Mouse (Mus musculus) mature B cell (primary cell): Measurements from ENCODE around the gene Evi5.

Source experiments
- in situ Hi-C: fragments of 300-500 bp; cut with MboI; formaldehyde crosslinking; loops from 2 replicates; pipeline ENCODE4 v1.14.3; 2019

Evi5 gene

DNA sequence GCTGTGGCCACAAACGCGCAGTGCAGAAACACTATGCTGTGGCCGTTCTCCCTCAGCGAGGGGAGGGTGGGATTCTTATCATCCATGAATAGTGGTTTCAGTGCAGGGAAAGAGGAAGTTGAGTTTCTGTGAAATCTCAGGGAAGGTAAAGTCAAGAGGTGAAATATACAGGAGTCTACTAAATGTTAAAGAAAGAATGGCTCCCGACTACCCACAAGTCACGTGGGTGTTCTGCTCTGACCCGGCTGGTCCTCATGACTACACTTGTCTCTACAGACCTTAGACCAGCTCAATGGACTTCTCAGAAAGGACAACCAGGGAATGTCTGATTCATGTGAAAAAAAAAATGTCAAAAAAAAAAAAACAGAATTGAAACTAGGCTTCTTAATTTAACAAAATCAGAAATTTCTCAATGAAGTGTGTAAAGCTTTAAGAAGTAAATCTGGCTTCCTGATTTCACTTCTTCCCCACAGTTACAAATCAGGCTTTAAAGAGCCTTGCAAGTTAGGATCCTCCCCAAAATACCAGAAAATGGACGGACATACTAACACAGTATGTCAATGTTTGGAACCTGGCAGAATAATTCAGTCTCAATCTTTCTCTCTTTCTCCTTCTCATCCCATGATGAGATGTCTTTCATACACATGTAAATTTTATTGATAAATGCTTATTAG lies 166.6 kb downstream of the Evi5 start:
- in situ Hi-C loops: no loop called here

- in situ Hi-C loops: no loop called here
Measured at GRCm38 (mm10) chr5:107706262-107706661, 168.6 kb downstream of the Evi5 start.

- in situ Hi-C loops: no loop called here
Measured at GRCm38 (mm10) chr5:107705756-107706155, 169.2 kb downstream of the Evi5 start.

GRCm38 (mm10) chr5:107703207-107703763 lies 171.6 kb downstream of the Evi5 start:
- in situ Hi-C loops: no loop called here

DNA sequence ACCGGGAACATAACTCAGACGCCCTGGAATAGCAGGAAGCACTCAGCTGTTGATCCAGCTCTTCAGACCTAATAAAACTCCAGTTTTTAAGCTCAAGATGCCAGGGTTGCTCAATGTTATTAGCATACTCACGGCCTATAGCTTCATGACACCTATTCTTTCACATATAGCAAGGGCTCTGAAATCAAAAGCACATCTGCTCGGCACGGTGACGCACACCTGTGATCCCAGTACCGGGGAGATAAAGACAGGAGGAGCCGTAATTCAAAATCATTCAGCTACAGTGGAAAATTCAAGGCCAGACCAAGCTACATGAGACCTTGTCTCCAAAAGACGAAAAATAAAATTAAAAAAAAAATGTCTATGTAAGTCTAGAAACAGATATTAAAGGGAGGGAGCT lies 173.2 kb downstream of the Evi5 start:
- in situ Hi-C loops: no loop called here

DNA sequence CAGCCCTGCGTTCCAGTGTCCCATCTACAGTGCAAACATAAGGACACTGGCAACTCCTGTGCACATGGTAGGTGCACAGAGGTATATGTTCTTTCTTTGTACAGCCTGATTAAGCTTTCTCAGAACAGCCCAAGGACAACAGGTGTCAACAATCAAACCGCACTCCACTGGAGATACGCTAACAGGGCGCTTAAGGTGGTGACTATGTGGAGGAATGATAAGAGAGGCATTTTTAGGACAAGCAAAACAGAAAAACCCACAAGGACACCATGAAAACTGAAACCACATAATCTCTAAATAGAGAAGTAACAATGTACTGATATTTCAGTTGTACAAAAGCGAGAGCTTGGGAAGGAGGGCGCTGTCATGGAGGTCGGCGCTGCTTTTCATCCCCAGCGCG lies 174.0 kb downstream of the Evi5 start:
- in situ Hi-C loops: no loop called here

- in situ Hi-C loops: no loop called here
Measured at GRCm38 (mm10) chr5:107698888-107699287, 176.0 kb downstream of the Evi5 start.

DNA sequence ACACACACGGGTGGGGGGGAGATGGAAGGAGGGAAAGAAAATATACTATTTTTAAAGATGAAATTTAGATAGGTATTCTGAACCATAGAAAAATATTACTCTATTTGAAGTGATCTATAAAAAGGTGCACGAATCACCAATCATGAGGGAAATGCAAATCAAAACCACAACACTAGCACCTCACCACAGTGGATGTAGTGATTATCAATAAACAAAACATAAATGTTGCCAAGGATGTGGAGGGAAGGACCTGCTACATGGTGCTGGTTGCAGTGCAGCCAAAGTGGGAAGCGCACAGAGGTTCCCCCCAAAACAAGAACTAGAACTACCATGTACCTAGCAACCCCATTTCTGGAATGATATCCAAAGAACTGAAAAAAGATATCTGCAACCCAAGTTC lies 179.9 kb downstream of the Evi5 start:
- in situ Hi-C loops: no loop called here
